Mouse (Mus musculus): ENCODE results near the gene Nkain2. TPM values are rescaled to one million over a fixed set of nuclear protein-coding genes. Genes with fewer than 3 reads are reported as not detected.

The Nkain2 gene
- total and polyA plus RNA-seq, 3 experiments = not detected

DNA sequence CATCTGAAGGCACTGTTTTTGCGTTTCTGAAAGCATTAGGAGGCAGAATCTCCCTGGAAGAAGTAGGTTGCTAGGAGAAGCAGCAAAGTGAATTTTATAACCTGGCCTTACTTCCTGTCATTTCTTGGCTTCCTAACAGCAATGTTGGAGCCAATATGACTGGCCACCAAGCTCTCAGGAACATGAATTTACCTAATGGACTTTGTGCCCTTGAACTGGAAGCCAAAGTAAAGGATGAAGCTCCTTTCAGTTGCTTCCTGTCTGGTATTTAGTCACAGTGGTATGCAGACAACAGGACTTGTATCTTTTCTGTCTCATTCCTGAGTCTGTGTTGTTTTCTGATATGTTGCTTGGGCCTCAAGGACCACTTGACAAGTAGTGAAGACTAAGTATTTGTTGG is 1063.2 kb downstream of the Nkain2 start:
- Histone ChIP-seq H3K27ac (ENCODE audit: insufficient read depth, low read depth) (no peak overlapping the region), H3K4me1 (ENCODE audit: control insufficient read depth in 1 of 2, insufficient read depth in 2 of 2) (no peaks in the 10 kb centered on the region), H3K4me2 (ENCODE audit: insufficient read depth, low read depth, poor library complexity, severe bottlenecking) (no peak overlapping the region), H3K9me3 (replicated peaks; ENCODE audit: low read length) (peaks cover 48% of the 10 kb centered on the region), H3K79me2 (replicated peaks; ENCODE audit: control insufficient read depth, extremely low read depth, insufficient read depth, poor library complexity, severe bottlenecking) (no peaks in the 10 kb centered on the region), H3K4me3 (replicated peaks in 1 of 3; ENCODE audit: low read depth in 2 of 3, low read length in 2 of 3, poor library complexity in 1 of 3) (no peak overlapping the region), H3K36me3 (replicated peaks in 1 of 2; ENCODE audit: control insufficient read depth in 1 of 2, insufficient read depth in 1 of 2, low read length in 1 of 2) (no peaks in the 10 kb centered on the region), H3K9ac (ENCODE audit: insufficient read depth, low read depth) (no peak overlapping the region), H3K27me3 (replicated peaks) (no peaks in the 10 kb centered on the region)
- no peak for DNase-seq (ENCODE audit: extremely low read depth)
- dilution Hi-C loops (cut with MboI; ENCODE audit: extremely low pct_ligation_motif_present, extremely low pct_unique_long_range_greater_than_20kb, low sequenced_read_pairs) = no loop called here
- in situ Hi-C loops (cut with MboI; ENCODE audit: low pct_ligation_motif_present, low pct_unique_long_range_greater_than_20kb, low sequenced_read_pairs) = no loop called here
- TF ChIP-seq SMC3 (IDR thresholded peaks at IDR 0.05; ENCODE audit: low read depth, low read length) (no peak), TBP (conservative IDR thresholded peaks at IDR 0.05; ENCODE audit: low read depth, low read length) (no peak), ZC3H11A (IDR thresholded peaks at IDR 0.05; ENCODE audit: low read depth, low read length) (no peak), USF1 (IDR thresholded peaks at IDR 0.05; ENCODE audit: low read depth, low read length) (no peak), ELF1 (IDR thresholded peaks at IDR 0.05; ENCODE audit: low read depth, low read length) (no peak), E2F4 (IDR thresholded peaks at IDR 0.05; ENCODE audit: insufficient replicate concordance, low read depth, low read length) (no peak), EP300 (IDR thresholded peaks at IDR 0.05; ENCODE audit: low read length) (no peak), NRF1 (IDR thresholded peaks at IDR 0.05; ENCODE audit: low read depth, low read length) (no peak), HCFC1 (IDR thresholded peaks at IDR 0.05; ENCODE audit: low read depth, low read length) (no peak), ZMIZ1 (IDR thresholded peaks at IDR 0.05; ENCODE audit: low read depth, low read length) (no peak), PAX5 (IDR thresholded peaks at IDR 0.05; ENCODE audit: low read length) (no peak), TCF12 (IDR thresholded peaks at IDR 0.05; ENCODE audit: low read depth, low read length) (no peak)

DNA sequence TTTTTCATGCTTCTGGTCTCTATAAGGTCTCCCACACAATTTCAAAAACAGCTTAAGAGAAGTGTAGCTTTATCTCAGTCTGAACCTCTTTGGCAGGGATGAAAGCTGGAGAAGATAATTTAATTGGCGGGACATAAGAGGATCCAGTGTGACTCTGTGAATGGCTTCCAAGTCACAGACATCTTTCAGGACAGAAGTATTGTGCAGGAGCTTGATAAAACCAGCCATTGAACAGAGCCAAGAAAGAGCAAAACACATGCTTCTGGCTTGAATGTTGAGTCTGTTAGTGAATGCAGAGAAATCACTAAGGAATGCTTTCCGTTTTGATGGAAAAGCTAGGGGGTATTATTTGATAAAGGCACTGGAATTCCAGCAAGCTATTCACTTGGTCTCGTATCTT is 1077.7 kb downstream of the Nkain2 start:
- no peaks in the 10 kb centered on the region for H3K4me1 ChIP-seq (ENCODE audit: control insufficient read depth in 1 of 2, insufficient read depth in 2 of 2)
- no peaks in the 10 kb centered on the region for H3K36me3 ChIP-seq (replicated peaks in 1 of 2; ENCODE audit: control insufficient read depth in 1 of 2, insufficient read depth in 1 of 2, low read length in 1 of 2)
- TF ChIP-seq ZC3H11A (IDR thresholded peaks at IDR 0.05; ENCODE audit: low read depth, low read length) = no peak
- DNase-seq (ENCODE audit: extremely low read depth) = no peak
- dilution Hi-C loops (cut with MboI; ENCODE audit: extremely low pct_ligation_motif_present, extremely low pct_unique_long_range_greater_than_20kb, low sequenced_read_pairs) (no loop called here), in situ Hi-C loops (cut with MboI; ENCODE audit: low pct_ligation_motif_present, low pct_unique_long_range_greater_than_20kb, low sequenced_read_pairs) (no loop called here)
- H3K4me3 ChIP-seq (replicated peaks in 1 of 3; ENCODE audit: low read depth in 2 of 3, low read length in 2 of 3, poor library complexity in 1 of 3) = no peak overlapping the region
- peaks cover 8% of the 10 kb centered on the region for H3K9me3 ChIP-seq (replicated peaks; ENCODE audit: low read length)
- no peaks in the 10 kb centered on the region for H3K79me2 ChIP-seq (replicated peaks; ENCODE audit: control insufficient read depth, extremely low read depth, insufficient read depth, poor library complexity, severe bottlenecking)
- H3K9ac ChIP-seq (ENCODE audit: insufficient read depth, low read depth) = no peak overlapping the region
- H3K27me3 ChIP-seq (replicated peaks) = no peaks in the 10 kb centered on the region
- no peak overlapping the region for H3K4me2 ChIP-seq (ENCODE audit: insufficient read depth, low read depth, poor library complexity, severe bottlenecking)
- no peak overlapping the region for H3K27ac ChIP-seq (ENCODE audit: insufficient read depth, low read depth)

DNA sequence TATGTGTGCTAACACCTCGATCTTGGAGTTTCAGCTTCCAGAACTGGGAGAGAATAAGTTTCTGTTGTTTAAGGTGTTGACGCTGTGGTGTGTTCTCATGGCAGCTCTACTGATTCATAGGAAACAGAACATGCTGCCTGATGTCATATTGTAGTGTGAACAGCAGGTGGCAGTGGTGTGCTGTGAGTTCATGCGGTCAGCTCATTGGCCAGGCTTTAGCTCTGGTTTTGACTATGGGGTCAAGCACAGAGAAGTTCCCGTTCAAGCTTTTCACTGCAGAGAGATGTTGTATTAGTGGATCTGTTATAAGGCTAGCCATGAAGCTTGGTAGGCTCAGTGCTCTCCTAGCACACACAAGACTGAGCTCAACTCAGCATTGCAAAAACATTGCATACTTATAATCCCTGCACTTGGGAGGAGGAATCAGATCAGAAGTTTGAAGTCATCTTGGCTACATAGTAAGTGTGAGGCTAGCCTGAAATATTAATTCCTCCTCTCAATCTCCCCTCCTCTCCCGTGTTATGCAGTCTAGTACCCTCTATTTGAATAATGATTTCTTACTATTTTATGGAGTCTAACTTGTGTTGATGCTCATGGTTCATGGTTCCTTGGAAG is 1147.7 kb downstream of the Nkain2 start:
- H3K27me3 ChIP-seq (replicated peaks) = no peaks in the 10 kb centered on the region
- H3K4me3 ChIP-seq (replicated peaks in 1 of 3; ENCODE audit: low read depth in 2 of 3, low read length in 2 of 3, poor library complexity in 1 of 3) = no peak overlapping the region
- H3K27ac ChIP-seq (ENCODE audit: insufficient read depth, low read depth) = no peak overlapping the region
- no peaks in the 10 kb centered on the region for H3K36me3 ChIP-seq (replicated peaks in 1 of 2; ENCODE audit: control insufficient read depth in 1 of 2, insufficient read depth in 1 of 2, low read length in 1 of 2)
- H3K4me2 ChIP-seq (ENCODE audit: insufficient read depth, low read depth, poor library complexity, severe bottlenecking) = no peak overlapping the region
- H3K9ac ChIP-seq (ENCODE audit: insufficient read depth, low read depth) = no peak overlapping the region
- no peak for TF ChIP-seq SIN3A (IDR thresholded peaks at IDR 0.05; ENCODE audit: low read length)
- no peak for TF ChIP-seq MEF2A (IDR thresholded peaks at IDR 0.05; ENCODE audit: borderline replicate concordance, low read depth, low read length)
- no peak for TF ChIP-seq POLR2AphosphoS2 (IDR thresholded peaks at IDR 0.05; ENCODE audit: low read depth, low read length)
- no peak for TF ChIP-seq RCOR1 (conservative IDR thresholded peaks at IDR 0.05; ENCODE audit: low read depth, low read length)
- TF ChIP-seq ZC3H11A (IDR thresholded peaks at IDR 0.05; ENCODE audit: low read depth, low read length) = no peak
- no peak for TF ChIP-seq ZNF384 (IDR thresholded peaks at IDR 0.05; ENCODE audit: low read depth, low read length)
- peak; percentile 11 to 48; a peak in 2 of 4 replicates for TF ChIP-seq CTCF (conservative IDR thresholded peaks at IDR 0.05 in 1 of 2, IDR thresholded peaks at IDR 0.05 in 1 of 2; ENCODE audit: low read depth in 2 of 2, low read length in 2 of 2)
- TF ChIP-seq TBP (conservative IDR thresholded peaks at IDR 0.05; ENCODE audit: low read depth, low read length) = no peak
- peak; percentile 46 for TF ChIP-seq RAD21 (IDR thresholded peaks at IDR 0.05; ENCODE audit: low read depth, low read length)
- TF ChIP-seq MAZ (IDR thresholded peaks at IDR 0.05; ENCODE audit: low read depth, low read length) = no peak
- peak; percentile 31 for TF ChIP-seq SMC3 (IDR thresholded peaks at IDR 0.05; ENCODE audit: low read depth, low read length)
- TF ChIP-seq ETS1 (conservative IDR thresholded peaks at IDR 0.05; ENCODE audit: low read depth, low read length) = no peak
- TF ChIP-seq USF2 (conservative IDR thresholded peaks at IDR 0.05; ENCODE audit: low read depth, low read length) = no peak
- no peaks in the 10 kb centered on the region for H3K4me1 ChIP-seq (ENCODE audit: control insufficient read depth in 1 of 2, insufficient read depth in 2 of 2)
- DNase-seq (ENCODE audit: extremely low read depth) = peak; percentile 9
- dilution Hi-C loops (cut with MboI; ENCODE audit: extremely low pct_ligation_motif_present, extremely low pct_unique_long_range_greater_than_20kb, low sequenced_read_pairs) (no loop called here), in situ Hi-C loops (cut with MboI; ENCODE audit: low pct_ligation_motif_present, low pct_unique_long_range_greater_than_20kb, low sequenced_read_pairs) (no loop called here)
- H3K9me3 ChIP-seq (replicated peaks; ENCODE audit: low read length) = peaks cover 19% of the 10 kb centered on the region
- H3K79me2 ChIP-seq (replicated peaks; ENCODE audit: control insufficient read depth, extremely low read depth, insufficient read depth, poor library complexity, severe bottlenecking) = no peaks in the 10 kb centered on the region

All from CH12.LX (cell line).